Mouse (Mus musculus) common myeloid progenitor, adult 5-6 weeks (primary cell): ENCODE measurements around the gene P2ry6. TPM values are rescaled to one million over a fixed set of nuclear protein-coding genes. Genes with fewer than 3 reads are reported as not detected.

Experiments used
- ATAC-seq: replicated peaks from 2 replicates; pipeline ENCODE4 v1.8.0; 2016; ENCODE audit warnings: low read depth, mild to moderate bottlenecking, moderate TSS enrichment, inconsistent platforms; ENCODE audit not compliant: poor library complexity, severe bottlenecking
- total RNA-seq: library from RNA; stranded (forward); fragments of 200-1000, 187-1606 nt; gene quantifications from 2 replicates; pipeline ENCODE4 v1.2.3, GENCODE M21; 2017

Gene P2ry6
- total RNA-seq, 1 experiment from 2014 or later = not detected

GRCm38 (mm10) chr7:100893249-100894056, 81.0 kb downstream of the P2ry6 start:
- no peak for ATAC-seq

Other genes starting within 250 kb of the P2ry6 start
- 5.5 and 18.3 TPM in 2 replicates for gene Relt, start 111.2 kb downstream of the P2ry6 start, total RNA-seq
- 0.05 and 0.59 TPM in 2 replicates for gene Arhgef17, start 42.5 kb downstream of the P2ry6 start, total RNA-seq
- 7.8 and 8.8 TPM in 2 replicates for gene P2ry2, start 38.2 kb upstream of the P2ry6 start, total RNA-seq
- 43.4 and 85.4 TPM in 2 replicates for gene Fchsd2, start 118.2 kb upstream of the P2ry6 start, total RNA-seq